Mouse (Mus musculus): ENCODE results near the gene Calr. TPM values are rescaled to one million over a fixed set of nuclear protein-coding genes. Genes with fewer than 3 reads are reported as not detected.

The Calr gene
- polyA plus RNA-seq, 1 experiment = 674 TPM

GRCm38 (mm10) chr8:84822723-84823122 is 24.0 kb downstream of the Calr start, which contains the start of gene Dand5:
Dand5 (minus strand) TSS chr8:84822823.
- TF ChIP-seq CTCF (IDR thresholded peaks at IDR 0.05; ENCODE audit: low read depth, low read length) (no peak), POLR2A (IDR thresholded peaks at IDR 0.05; ENCODE audit: borderline replicate concordance, low read depth, low read length) (no peak)
- Histone ChIP-seq H3K4me3 (ENCODE audit: insufficient read depth, low read length) (no peak within 1 kb of the TSS), H3K27ac (ENCODE audit: insufficient read depth, low read depth, low read length) (no peak within 1 kb of the TSS), H3K4me1 (ENCODE audit: control insufficient read depth, insufficient read depth, low read length) (no peaks in the 10 kb centered on the region)

GRCm38 (mm10) chr8:84816117-84816516 is 30.6 kb downstream of the Calr start:
- Histone ChIP-seq H3K4me3 (ENCODE audit: insufficient read depth, low read length) (no peak overlapping the region), H3K4me1 (ENCODE audit: control insufficient read depth, insufficient read depth, low read length) (peaks cover 5% of the 10 kb centered on the region)
- TF ChIP-seq CTCF (IDR thresholded peaks at IDR 0.05; ENCODE audit: low read depth, low read length) (no peak), POLR2A (IDR thresholded peaks at IDR 0.05; ENCODE audit: borderline replicate concordance, low read depth, low read length) (no peak)

GRCm38 (mm10) chr8:84815547-84815946 is 31.2 kb downstream of the Calr start:
- no peak overlapping the region for H3K4me3 ChIP-seq (ENCODE audit: insufficient read depth, low read length)
- peaks cover 5% of the 10 kb centered on the region for H3K4me1 ChIP-seq (ENCODE audit: control insufficient read depth, insufficient read depth, low read length)
- no peak overlapping the region for H3K27ac ChIP-seq (ENCODE audit: insufficient read depth, low read depth, low read length)
- TF ChIP-seq CTCF (IDR thresholded peaks at IDR 0.05; ENCODE audit: low read depth, low read length) = peak; percentile 63; the same call in 1 of the 2 replicates
- no peak for TF ChIP-seq POLR2A (IDR thresholded peaks at IDR 0.05; ENCODE audit: borderline replicate concordance, low read depth, low read length)

More at GRCm38 (mm10) chr8:84816117-84816516, 30.6 kb downstream of the Calr start:
- H3K27ac ChIP-seq (ENCODE audit: insufficient read depth, low read depth, low read length) = no peak overlapping the region

- no peak overlapping the region for H3K27ac ChIP-seq (ENCODE audit: insufficient read depth, low read depth, low read length)
- peaks cover 5% of the 10 kb centered on the region for H3K4me1 ChIP-seq (ENCODE audit: control insufficient read depth, insufficient read depth, low read length)
- TF ChIP-seq CTCF (IDR thresholded peaks at IDR 0.05; ENCODE audit: low read depth, low read length) = no peak
- no peak for TF ChIP-seq POLR2A (IDR thresholded peaks at IDR 0.05; ENCODE audit: borderline replicate concordance, low read depth, low read length)
- H3K4me3 ChIP-seq (ENCODE audit: insufficient read depth, low read length) = no peak overlapping the region
These were observed 31.9 kb downstream of the Calr start for GRCm38 (mm10) chr8:84814555-84815441.

- Histone ChIP-seq H3K4me3 (ENCODE audit: insufficient read depth, low read length) (no peak overlapping the region), H3K4me1 (ENCODE audit: control insufficient read depth, insufficient read depth, low read length) (peaks cover 5% of the 10 kb centered on the region), H3K27ac (ENCODE audit: insufficient read depth, low read depth, low read length) (no peak overlapping the region)
- TF ChIP-seq CTCF (IDR thresholded peaks at IDR 0.05; ENCODE audit: low read depth, low read length) = no peak
- TF ChIP-seq POLR2A (IDR thresholded peaks at IDR 0.05; ENCODE audit: borderline replicate concordance, low read depth, low read length) = no peak
These were observed 32.5 kb downstream of the Calr start for GRCm38 (mm10) chr8:84814240-84814554.

- Histone ChIP-seq H3K27ac (ENCODE audit: insufficient read depth, low read depth, low read length) (no peak overlapping the region), H3K4me3 (ENCODE audit: insufficient read depth, low read length) (no peak overlapping the region), H3K4me1 (ENCODE audit: control insufficient read depth, insufficient read depth, low read length) (peaks cover 5% of the 10 kb centered on the region)
- TF ChIP-seq CTCF (IDR thresholded peaks at IDR 0.05; ENCODE audit: low read depth, low read length) = no peak
- TF ChIP-seq POLR2A (IDR thresholded peaks at IDR 0.05; ENCODE audit: borderline replicate concordance, low read depth, low read length) = no peak
These were observed 32.9 kb downstream of the Calr start for GRCm38 (mm10) chr8:84813830-84814229.

- no peak overlapping the region for H3K27ac ChIP-seq (ENCODE audit: insufficient read depth, low read depth, low read length)
- H3K4me3 ChIP-seq (ENCODE audit: insufficient read depth, low read length) = no peak overlapping the region
- TF ChIP-seq POLR2A (IDR thresholded peaks at IDR 0.05; ENCODE audit: borderline replicate concordance, low read depth, low read length) = no peak
- TF ChIP-seq CTCF (IDR thresholded peaks at IDR 0.05; ENCODE audit: low read depth, low read length) = peak; percentile 71
- peaks cover 5% of the 10 kb centered on the region for H3K4me1 ChIP-seq (ENCODE audit: control insufficient read depth, insufficient read depth, low read length)
These were observed 33.7 kb downstream of the Calr start for GRCm38 (mm10) chr8:84813059-84813458.

- Histone ChIP-seq H3K27ac (ENCODE audit: insufficient read depth, low read depth, low read length) (no peak overlapping the region), H3K4me3 (ENCODE audit: insufficient read depth, low read length) (peak overlapping the region; percentile 19; the same call in 1 of the 2 replicates), H3K4me1 (ENCODE audit: control insufficient read depth, insufficient read depth, low read length) (peaks cover 5% of the 10 kb centered on the region)
- TF ChIP-seq CTCF (IDR thresholded peaks at IDR 0.05; ENCODE audit: low read depth, low read length) (no peak), POLR2A (IDR thresholded peaks at IDR 0.05; ENCODE audit: borderline replicate concordance, low read depth, low read length) (no peak)
These were observed 35.4 kb downstream of the Calr start for GRCm38 (mm10) chr8:84811303-84811702.

GRCm38 (mm10) chr8:84810896-84811295 is 35.8 kb downstream of the Calr start:
- TF ChIP-seq CTCF (IDR thresholded peaks at IDR 0.05; ENCODE audit: low read depth, low read length) (peak; percentile 58), POLR2A (IDR thresholded peaks at IDR 0.05; ENCODE audit: borderline replicate concordance, low read depth, low read length) (no peak)
- H3K4me3 ChIP-seq (ENCODE audit: insufficient read depth, low read length) = peak overlapping the region; percentile 19; the same call in 1 of the 2 replicates
- H3K27ac ChIP-seq (ENCODE audit: insufficient read depth, low read depth, low read length) = no peak overlapping the region
- H3K4me1 ChIP-seq (ENCODE audit: control insufficient read depth, insufficient read depth, low read length) = peaks cover 5% of the 10 kb centered on the region

- Histone ChIP-seq H3K4me3 (ENCODE audit: insufficient read depth, low read length) (no peak overlapping the region), H3K27ac (ENCODE audit: insufficient read depth, low read depth, low read length) (no peak overlapping the region), H3K4me1 (ENCODE audit: control insufficient read depth, insufficient read depth, low read length) (no peaks in the 10 kb centered on the region)
- TF ChIP-seq CTCF (IDR thresholded peaks at IDR 0.05; ENCODE audit: low read depth, low read length) (no peak), POLR2A (IDR thresholded peaks at IDR 0.05; ENCODE audit: borderline replicate concordance, low read depth, low read length) (no peak)
These were observed 36.8 kb downstream of the Calr start for GRCm38 (mm10) chr8:84809941-84810280.

Measured in bone marrow macrophage, adult 2 months (primary cell).